Mouse (Mus musculus) myocyte (in vitro differentiated cells): ENCODE measurements around the gene Trit1.

Experiments
- POLR2A ChIP-seq: IDR thresholded peaks from one replicate; pipeline ENCODE4 v1.6.1; 2011; ENCODE audit warnings: low read depth, mild to moderate bottlenecking, control low read depth, moderate library complexity; ENCODE audit not compliant: insufficient read length
- USF1 ChIP-seq: IDR thresholded peaks from one replicate; pipeline ENCODE4 v1.6.1; 2011; ENCODE audit warnings: low read depth, mild to moderate bottlenecking, control low read depth, moderate library complexity

DNA sequence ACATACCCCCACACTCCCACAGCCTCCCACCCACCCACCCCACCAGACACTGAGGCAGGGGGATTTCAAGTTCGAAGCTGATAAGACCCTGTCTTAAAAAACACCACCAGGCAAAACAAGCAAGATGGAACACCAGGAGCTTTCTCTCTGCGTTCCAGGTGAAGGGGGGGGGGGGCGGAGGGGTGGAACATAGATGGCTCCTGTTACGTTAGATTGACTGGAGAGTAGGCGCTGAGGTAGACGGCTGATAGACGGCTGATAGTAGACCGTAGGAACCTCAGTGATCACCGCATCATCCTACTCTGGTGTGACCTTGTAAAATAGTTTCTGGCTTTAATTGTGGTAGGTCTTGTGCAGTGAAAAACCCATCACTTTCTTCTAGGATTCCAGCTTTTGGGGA, 77.5 kb downstream of the Trit1 start:
- TF ChIP-seq POLR2A (no peak), USF1 (no peak)
